Mouse (Mus musculus): ENCODE results near the gene Ncor2.
A peak's percentile ranks its signal among the peaks of the same experiment; 100 is the strongest.

The Ncor2 gene

DNA sequence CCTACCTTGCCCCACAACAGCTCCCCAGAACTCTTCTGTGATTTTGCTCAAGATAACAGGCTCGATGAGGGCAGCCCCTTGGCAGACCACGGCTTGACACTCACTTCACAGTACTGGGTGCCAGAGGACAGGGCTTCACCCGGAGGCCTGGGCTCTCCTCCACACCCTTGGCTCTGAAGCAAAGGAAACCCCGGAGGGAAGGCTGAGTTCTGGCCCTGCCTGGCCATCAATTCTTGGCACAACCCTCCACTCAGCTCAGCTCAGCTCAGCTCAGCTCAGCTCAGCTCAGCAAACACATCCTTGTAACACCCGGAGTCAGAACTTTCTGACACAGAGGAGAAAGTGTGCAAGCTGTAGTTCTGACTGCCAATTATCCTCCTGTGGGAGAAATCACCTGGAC, 30.3 kb downstream of the Ncor2 start:
- DNase-seq (ENCODE audit: low spot score in 2 of 2) = no peak

GRCm38 (mm10) chr5:125148173-125148572, 30.8 kb downstream of the Ncor2 start:
- no peak for DNase-seq (ENCODE audit: low spot score in 2 of 2)

GRCm38 (mm10) chr5:125147124-125147523, 31.9 kb downstream of the Ncor2 start:
- no peak for DNase-seq (ENCODE audit: low spot score in 2 of 2)

DNA sequence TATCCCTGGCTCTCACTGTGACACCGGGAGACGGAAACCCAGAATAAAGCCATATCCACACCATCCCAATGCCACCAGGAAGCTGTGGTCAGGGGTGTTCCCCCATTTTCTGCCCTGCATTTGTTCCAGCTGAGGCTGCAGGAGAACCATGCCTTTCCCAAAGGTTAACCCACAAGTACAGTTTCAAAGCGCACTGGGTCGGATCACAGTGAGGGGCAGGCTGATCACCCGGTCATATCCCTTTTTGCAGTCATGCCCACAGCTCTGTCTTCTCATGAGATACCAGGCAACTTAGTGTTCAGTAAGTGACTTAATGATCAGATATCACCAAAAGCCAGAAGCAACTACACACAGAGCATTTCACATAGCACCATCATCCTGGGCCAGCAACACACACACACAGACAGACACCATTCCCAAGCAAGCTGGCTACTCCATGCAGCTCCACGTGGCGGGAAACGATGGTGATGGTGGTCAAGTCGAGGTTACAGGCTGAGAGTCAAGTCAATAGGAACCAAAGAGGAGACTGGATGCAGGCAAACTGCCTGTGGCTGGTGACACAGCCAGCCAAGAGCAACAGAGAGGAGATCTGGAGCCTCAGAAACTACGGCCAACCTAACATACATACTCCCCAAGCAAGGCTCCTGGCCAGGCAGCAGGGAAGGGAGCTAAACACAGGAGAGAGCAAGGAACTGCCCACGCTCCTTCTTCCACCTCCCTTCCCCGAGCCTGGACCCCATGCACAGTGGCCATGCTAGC, 35.7 kb downstream of the Ncor2 start:
- no peak for DNase-seq (ENCODE audit: low spot score in 2 of 2)

GRCm38 (mm10) chr5:125141916-125142315, 37.1 kb downstream of the Ncor2 start:
- DNase-seq (ENCODE audit: low spot score in 2 of 2) = peak in 1 of 2 experiments; percentile 17

DNA sequence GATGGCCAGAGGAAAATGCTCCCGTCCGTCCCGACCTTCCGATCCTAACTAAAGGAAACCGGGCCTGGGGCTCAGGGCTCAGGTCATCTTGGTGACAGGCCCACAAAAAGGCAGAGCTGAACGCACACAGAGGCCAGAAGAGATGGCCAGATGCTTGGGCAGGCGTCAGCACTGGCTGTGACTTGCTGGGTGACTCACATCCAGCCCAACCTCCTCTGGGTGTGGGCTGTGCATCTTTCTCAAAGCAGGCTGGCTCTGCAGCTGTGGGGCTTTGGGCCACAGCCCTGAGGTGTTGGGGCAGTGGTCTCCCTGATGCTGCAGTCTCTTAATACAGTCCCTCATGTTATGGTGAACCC, 37.5 kb downstream of the Ncor2 start:
- peak; percentile 51 to 71 for DNase-seq (ENCODE audit: low spot score in 2 of 2)

DNA sequence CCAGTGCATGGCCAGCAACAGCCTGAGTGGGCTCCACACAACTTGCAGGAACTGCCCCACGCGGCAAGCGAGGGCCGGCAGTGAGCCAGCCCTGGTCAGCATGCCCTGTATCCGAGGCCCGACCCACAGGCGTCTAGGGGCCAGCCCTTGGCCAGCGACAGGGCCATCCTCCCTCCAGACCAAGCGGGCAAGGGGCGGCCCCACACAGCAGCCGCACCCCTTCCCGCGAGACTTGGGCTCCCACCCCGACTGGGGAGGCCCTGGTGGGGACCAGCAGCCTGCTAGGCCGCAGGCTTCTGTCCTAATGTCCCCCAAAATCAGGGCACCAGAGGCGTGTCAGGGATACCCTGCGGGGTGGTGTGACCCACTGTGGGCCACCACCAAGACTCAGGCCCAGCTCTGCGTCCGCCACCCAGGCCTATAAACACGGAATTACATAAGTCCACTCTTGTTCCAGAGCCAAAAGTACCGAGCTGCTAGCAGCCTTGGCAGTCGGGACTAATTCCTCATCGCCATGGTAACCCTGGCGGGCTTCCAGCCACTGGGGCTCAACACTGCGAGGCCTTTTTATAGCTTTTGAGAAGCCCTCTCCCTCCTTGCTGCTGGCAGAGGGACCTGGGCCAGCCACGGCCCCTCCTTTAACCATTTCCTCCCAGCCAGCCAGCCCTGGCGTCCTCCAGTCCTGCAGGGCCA, 38.0 kb downstream of the Ncor2 start:
- DNase-seq (ENCODE audit: low spot score in 2 of 2) = peak; percentile 47 to 65

DNA sequence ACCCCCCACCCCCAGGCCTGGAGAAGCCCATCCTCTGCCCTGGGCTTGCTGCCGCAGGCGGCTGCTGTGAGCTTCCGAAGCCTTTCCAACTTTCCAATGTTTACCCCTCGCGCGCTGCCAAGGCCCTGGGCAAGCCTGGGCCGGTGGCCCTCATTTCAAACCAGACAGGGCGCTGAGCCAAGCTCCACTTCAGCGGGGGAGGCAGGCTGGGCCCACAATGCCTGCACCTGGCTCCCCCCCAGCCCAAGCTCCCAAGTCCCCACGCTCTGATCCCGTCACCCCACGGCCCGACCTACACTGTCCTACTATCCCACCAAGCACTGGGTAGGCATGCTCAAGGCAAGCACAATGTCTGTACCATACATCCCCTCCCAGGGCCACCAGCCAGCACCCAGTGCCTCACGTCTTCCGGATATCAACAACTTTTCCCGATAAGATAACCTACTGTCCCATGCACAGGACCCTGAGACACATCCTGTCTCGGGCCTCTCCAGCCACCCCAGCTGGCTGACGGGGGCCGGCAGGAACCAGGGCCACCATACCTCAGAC, 38.8 kb downstream of the Ncor2 start:
- no peak for DNase-seq (ENCODE audit: low spot score in 2 of 2)

- DNase-seq (ENCODE audit: low spot score in 2 of 2) = no peak
Observed at GRCm38 (mm10) chr5:125139669-125140068, 39.4 kb downstream of the Ncor2 start.

DNA sequence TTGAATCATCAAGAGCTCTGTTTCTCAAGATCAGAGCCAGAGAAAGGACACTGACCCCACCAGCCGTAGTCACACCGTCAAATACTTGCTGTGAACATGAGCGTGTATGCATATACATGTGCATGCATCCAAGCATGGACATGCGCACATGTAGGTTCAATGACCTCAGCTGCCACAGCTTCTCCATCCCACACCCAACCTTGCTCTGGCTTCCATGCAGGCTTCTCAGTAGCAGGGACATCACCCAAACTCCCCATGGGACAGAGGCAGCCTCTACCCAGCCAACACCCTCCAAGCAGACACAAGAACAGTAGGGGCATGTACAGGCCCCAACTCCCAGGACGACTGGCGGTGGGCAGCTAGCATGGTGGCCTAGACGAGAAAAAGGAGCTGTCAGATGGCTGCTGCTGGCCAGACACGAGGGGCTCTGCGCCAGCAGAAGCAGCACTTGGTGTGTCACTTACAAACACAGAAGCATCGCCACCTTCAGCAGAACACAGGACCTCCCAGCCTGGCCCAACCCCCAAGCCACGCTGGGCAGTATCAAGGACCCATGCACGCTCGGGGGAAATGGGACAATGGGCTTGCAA, 40.1 kb downstream of the Ncor2 start:
- no peak for DNase-seq (ENCODE audit: low spot score in 2 of 2)

DNA sequence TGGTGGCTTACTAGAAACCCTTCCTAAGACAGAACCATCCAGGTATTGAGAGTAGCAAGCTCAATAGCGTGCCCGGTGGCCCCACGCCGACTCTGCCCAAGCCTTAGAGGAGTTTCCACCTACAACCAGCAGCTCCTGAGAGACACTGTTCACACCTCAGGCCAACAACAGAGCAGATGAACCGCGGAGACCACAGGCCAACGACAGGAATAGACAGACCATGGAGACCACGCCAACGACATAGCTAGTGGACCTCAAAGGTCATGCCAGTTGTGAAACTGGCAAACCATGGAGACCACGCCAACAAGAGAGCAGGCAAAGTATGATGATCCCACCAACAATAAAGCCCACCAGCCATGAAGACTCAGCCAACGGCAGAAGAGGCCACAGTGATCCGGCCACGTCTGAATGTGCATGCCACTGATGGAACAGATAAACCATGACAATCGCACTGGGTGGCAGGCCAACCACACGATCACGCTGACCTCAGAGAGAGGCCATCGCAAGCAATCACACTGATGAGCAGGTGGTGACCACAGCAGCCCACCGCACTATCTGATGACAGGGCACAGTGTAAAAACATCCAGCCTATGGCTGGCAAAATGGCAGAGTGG, 41.2 kb downstream of the Ncor2 start:
- DNase-seq (ENCODE audit: low spot score in 2 of 2) = peak; percentile 81 to 94

- DNase-seq (ENCODE audit: low spot score in 2 of 2) = peak; percentile 78 to 85
Observed at GRCm38 (mm10) chr5:125136996-125137671, 41.9 kb downstream of the Ncor2 start.

DNA sequence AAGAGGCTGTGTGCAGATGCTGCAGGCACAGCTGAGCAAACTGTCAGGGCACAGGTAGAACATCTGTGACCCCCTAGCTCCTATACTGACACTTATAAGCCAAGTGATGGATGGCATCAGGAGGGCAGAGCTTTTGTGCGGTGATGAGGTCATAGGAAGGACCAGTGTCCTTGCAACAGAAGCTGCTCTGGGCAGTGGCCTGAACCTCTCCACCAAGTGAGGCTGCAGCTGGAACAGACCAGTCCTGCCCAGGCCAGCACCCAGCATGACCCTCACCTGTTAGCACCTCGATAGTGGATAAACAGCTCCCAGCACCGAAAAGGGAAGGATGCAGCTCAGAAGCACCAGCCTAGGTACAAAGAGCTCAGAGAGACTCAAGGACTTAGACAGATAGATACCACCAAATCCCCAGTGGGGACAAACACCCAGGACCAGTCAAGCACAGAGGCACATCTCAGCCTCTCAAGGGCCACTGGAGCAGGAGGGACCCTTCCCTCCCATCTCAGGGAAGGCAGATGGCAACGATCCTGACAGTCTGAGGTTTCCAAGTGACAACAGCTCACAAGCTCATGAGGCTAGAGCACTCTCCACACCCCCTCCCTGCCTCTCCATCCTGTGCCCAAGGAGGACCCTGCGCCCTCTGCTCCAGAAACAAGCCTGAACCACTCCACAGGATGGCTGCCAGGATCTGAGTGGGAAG, 42.6 kb downstream of the Ncor2 start:
- peak in 1 of 2 experiments; percentile 12 for DNase-seq (ENCODE audit: low spot score in 2 of 2)

DNA sequence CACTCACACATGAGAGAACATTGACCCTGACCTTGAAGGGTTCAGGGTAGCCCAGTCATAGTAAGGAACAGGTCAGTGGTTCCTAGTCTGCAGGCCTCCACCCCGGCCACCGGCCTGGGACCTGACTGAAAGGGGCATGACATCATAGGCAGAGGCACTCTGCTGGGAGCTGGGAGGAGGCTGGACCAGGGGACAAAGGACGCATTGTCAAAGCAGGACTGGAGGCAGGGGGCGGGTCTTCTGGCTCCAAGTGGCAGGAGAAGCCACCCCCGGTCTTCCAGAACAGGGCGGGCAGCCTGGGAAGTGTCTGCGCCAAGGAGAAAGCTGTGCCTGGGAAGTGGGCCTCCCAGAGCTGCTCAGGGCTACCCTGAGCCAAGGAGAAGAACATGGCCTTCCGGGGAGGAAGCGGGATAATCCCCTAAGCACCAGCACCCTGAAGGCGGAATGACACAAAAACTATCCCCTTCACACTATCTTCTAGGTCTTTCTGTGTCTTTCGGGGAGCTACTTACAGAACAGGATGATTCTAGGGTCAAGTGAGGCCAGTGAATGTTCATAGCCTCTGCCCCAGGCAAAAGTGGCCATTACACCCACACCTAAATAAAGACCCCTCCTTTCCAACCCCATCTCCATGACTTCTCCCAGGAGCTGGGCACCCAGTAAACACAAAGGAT, 44.1 kb downstream of the Ncor2 start:
- DNase-seq (ENCODE audit: low spot score in 2 of 2) = no peak

DNA sequence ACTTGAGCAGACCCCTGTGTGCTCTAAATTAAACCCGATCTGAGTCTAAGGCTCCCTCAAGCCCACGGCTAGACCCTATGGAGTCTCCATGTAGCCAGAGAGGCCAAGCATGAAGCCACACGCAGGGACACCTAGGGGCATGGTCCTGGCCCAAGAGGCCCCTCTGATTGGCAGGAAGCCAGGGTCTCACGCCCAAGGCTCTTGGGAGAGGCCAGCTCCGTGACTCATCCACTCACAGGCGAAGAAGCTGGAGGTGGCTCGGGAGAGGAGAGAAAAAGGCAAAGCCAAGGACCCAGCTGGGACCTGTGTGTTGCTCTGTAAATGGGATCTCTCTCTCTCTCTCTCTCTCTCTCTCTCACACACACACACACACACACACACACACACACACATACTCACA, 44.6 kb downstream of the Ncor2 start:
- no peak for DNase-seq (ENCODE audit: low spot score in 2 of 2)

GRCm38 (mm10) chr5:125133651-125134050, 45.4 kb downstream of the Ncor2 start:
- DNase-seq (ENCODE audit: low spot score in 2 of 2) = no peak

GRCm38 (mm10) chr5:125132566-125133260, 46.3 kb downstream of the Ncor2 start:
- DNase-seq (ENCODE audit: low spot score in 2 of 2) = no peak

DNA sequence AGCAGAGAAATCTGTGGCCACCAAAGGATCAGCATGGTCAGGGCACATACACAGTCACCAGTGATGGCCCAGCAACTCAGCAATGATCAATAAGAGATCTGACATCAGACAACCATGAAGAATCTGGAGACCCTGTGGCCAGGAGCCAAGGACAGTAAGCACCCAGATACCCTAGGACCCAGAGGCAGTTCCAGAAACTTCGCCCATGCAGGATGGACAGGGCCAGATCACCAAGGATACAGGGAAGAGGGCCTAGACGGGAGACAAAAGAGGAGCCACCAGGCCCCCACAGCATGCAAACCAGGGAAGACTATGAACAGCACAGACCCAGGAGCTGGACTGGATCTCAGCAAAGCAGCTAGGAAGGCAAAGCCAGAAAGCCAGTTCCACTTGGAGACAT, 47.0 kb downstream of the Ncor2 start:
- no peak for DNase-seq (ENCODE audit: low spot score in 2 of 2)

DNA sequence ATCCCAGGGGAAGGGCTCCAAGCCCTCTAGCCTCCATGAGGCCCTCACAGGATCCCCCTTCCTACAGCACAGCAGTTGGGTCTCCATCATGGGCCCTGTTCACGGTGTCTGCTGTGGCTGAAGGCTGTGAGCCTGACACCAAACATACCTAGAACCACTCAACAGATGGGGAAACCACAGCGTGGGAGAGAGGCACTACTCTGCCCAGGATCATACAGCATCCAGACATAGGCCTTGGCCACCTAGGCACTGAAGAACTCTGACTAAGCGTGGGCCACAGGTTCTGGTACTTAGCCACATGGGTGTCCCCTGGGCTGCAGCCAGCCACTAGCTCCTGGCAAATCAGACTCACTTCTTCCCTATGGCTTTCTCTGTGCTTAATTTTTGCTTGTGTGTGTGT, 48.6 kb downstream of the Ncor2 start:
- no peak for DNase-seq (ENCODE audit: low spot score in 2 of 2)

GRCm38 (mm10) chr5:125128939-125129385, 50.1 kb downstream of the Ncor2 start:
- no peak for DNase-seq (ENCODE audit: low spot score in 2 of 2)

Data from natural killer cell, adult 2 months (primary cell).